Mouse (Mus musculus): ENCODE results near the gene Myo9b. TPM values are rescaled to one million over a fixed set of nuclear protein-coding genes. Genes with fewer than 3 reads are reported as not detected.

Gene Myo9b
- total RNA-seq, 1 experiment, result 36.1 TPM

- Histone ChIP-seq H3K4me1 (ENCODE audit: control insufficient read depth in 2 of 2, insufficient read depth in 2 of 2, low read length in 2 of 2, poor library complexity in 1 of 2) (peaks cover 0 to 2% of the 10 kb centered on the region in 2 experiments; a peak in 1 of 4 replicates), H3K4me3 (ENCODE audit: insufficient read depth in 1 of 2, low read depth in 1 of 2, low read length in 2 of 2, poor library complexity in 1 of 2, severe bottlenecking in 1 of 2) (no peak overlapping the region), H3K9me3 (ENCODE audit: control insufficient read depth, insufficient read depth, low read depth, low read length) (no peaks in the 10 kb centered on the region), H3K27ac (ENCODE audit: insufficient read depth, low read depth, low read length, poor library complexity, severe bottlenecking) (no peak overlapping the region), H3K36me3 (ENCODE audit: control insufficient read depth, insufficient read depth, low read length, poor library complexity, severe bottlenecking) (no peaks in the 10 kb centered on the region; the same call in 1 of the 2 replicates), H3K9ac (ENCODE audit: insufficient read depth, low read depth, low read length, poor library complexity, severe bottlenecking) (no peak overlapping the region)
- in situ Hi-C loops (cut with MboI; ENCODE audit: low sequenced_read_pairs in 2 of 2, unreplicated experiment in 2 of 2), result no loop called here
- DNase-seq (ENCODE audit: low read depth, low spot score), result no peak
- TF ChIP-seq ZC3H11A (IDR thresholded peaks at IDR 0.05; ENCODE audit: borderline replicate concordance, low read depth, low read length), result no peak
These were observed 34.9 kb downstream of the Myo9b start for GRCm38 (mm10) chr8:71307371-71307770.

GRCm38 (mm10) chr8:71307913-71308312, 35.4 kb downstream of the Myo9b start:
- no peak overlapping the region for H3K27ac ChIP-seq (ENCODE audit: insufficient read depth, low read depth, low read length, poor library complexity, severe bottlenecking)
- H3K4me3 ChIP-seq (ENCODE audit: insufficient read depth in 1 of 2, low read depth in 1 of 2, low read length in 2 of 2, poor library complexity in 1 of 2, severe bottlenecking in 1 of 2), result no peak overlapping the region
- in situ Hi-C loops (cut with MboI; ENCODE audit: low sequenced_read_pairs in 2 of 2, unreplicated experiment in 2 of 2), result no loop called here
- peaks cover 0 to 2% of the 10 kb centered on the region in 2 experiments; a peak in 1 of 4 replicates for H3K4me1 ChIP-seq (ENCODE audit: control insufficient read depth in 2 of 2, insufficient read depth in 2 of 2, low read length in 2 of 2, poor library complexity in 1 of 2)
- no peaks in the 10 kb centered on the region for H3K36me3 ChIP-seq (ENCODE audit: control insufficient read depth, insufficient read depth, low read length, poor library complexity, severe bottlenecking)
- H3K9me3 ChIP-seq (ENCODE audit: control insufficient read depth, insufficient read depth, low read depth, low read length), result no peaks in the 10 kb centered on the region
- no peak for DNase-seq (ENCODE audit: low read depth, low spot score)
- TF ChIP-seq HCFC1 (IDR thresholded peaks at IDR 0.05; ENCODE audit: borderline replicate concordance, insufficient read depth, low read length) (no peak), ZC3H11A (IDR thresholded peaks at IDR 0.05; ENCODE audit: borderline replicate concordance, low read depth, low read length) (no peak), ZNF384 (IDR thresholded peaks at IDR 0.05; ENCODE audit: low read depth, low read length) (no peak), MAFK (IDR thresholded peaks at IDR 0.05; ENCODE audit: insufficient read depth, low read depth, low read length) (no peak), CHD2 (IDR thresholded peaks at IDR 0.05; ENCODE audit: low read depth, low read length) (no peak)
- no peak overlapping the region for H3K9ac ChIP-seq (ENCODE audit: insufficient read depth, low read depth, low read length, poor library complexity, severe bottlenecking)

GRCm38 (mm10) chr8:71310446-71310845, 37.9 kb downstream of the Myo9b start:
- Histone ChIP-seq H3K27ac (ENCODE audit: insufficient read depth, low read depth, low read length, poor library complexity, severe bottlenecking) (no peak overlapping the region), H3K4me3 (ENCODE audit: insufficient read depth in 1 of 2, low read depth in 1 of 2, low read length in 2 of 2, poor library complexity in 1 of 2, severe bottlenecking in 1 of 2) (no peak overlapping the region), H3K9me3 (ENCODE audit: control insufficient read depth, insufficient read depth, low read depth, low read length) (no peaks in the 10 kb centered on the region), H3K36me3 (ENCODE audit: control insufficient read depth, insufficient read depth, low read length, poor library complexity, severe bottlenecking) (no peaks in the 10 kb centered on the region), H3K4me1 (ENCODE audit: control insufficient read depth in 2 of 2, insufficient read depth in 2 of 2, low read length in 2 of 2, poor library complexity in 1 of 2) (peaks cover 0 to 2% of the 10 kb centered on the region in 2 experiments; a peak in 1 of 4 replicates), H3K9ac (ENCODE audit: insufficient read depth, low read depth, low read length, poor library complexity, severe bottlenecking) (no peak overlapping the region)
- in situ Hi-C loops (cut with MboI; ENCODE audit: low sequenced_read_pairs in 2 of 2, unreplicated experiment in 2 of 2), result no loop called here
- no peak for DNase-seq (ENCODE audit: low read depth, low spot score)
- TF ChIP-seq ZNF384 (IDR thresholded peaks at IDR 0.05; ENCODE audit: low read depth, low read length), result no peak
- no peak for TF ChIP-seq MAFK (IDR thresholded peaks at IDR 0.05; ENCODE audit: insufficient read depth, low read depth, low read length)
- TF ChIP-seq ZC3H11A (IDR thresholded peaks at IDR 0.05; ENCODE audit: borderline replicate concordance, low read depth, low read length), result no peak

- H3K4me1 ChIP-seq (ENCODE audit: control insufficient read depth in 2 of 2, insufficient read depth in 2 of 2, low read length in 2 of 2, poor library complexity in 1 of 2), result no peaks in the 10 kb centered on the region
- no peak for DNase-seq (ENCODE audit: low read depth, low spot score)
- H3K36me3 ChIP-seq (ENCODE audit: control insufficient read depth, insufficient read depth, low read length, poor library complexity, severe bottlenecking), result no peaks in the 10 kb centered on the region
- no peaks in the 10 kb centered on the region for H3K9me3 ChIP-seq (ENCODE audit: control insufficient read depth, insufficient read depth, low read depth, low read length)
- H3K27ac ChIP-seq (ENCODE audit: insufficient read depth, low read depth, low read length, poor library complexity, severe bottlenecking), result no peak overlapping the region
- H3K9ac ChIP-seq (ENCODE audit: insufficient read depth, low read depth, low read length, poor library complexity, severe bottlenecking), result no peak overlapping the region
- TF ChIP-seq MAFK (IDR thresholded peaks at IDR 0.05; ENCODE audit: insufficient read depth, low read depth, low read length) (no peak), ZNF384 (IDR thresholded peaks at IDR 0.05; ENCODE audit: low read depth, low read length) (no peak), HCFC1 (IDR thresholded peaks at IDR 0.05; ENCODE audit: borderline replicate concordance, insufficient read depth, low read length) (no peak), ZC3H11A (IDR thresholded peaks at IDR 0.05; ENCODE audit: borderline replicate concordance, low read depth, low read length) (no peak), CHD2 (IDR thresholded peaks at IDR 0.05; ENCODE audit: low read depth, low read length) (no peak)
- H3K4me3 ChIP-seq (ENCODE audit: insufficient read depth in 1 of 2, low read depth in 1 of 2, low read length in 2 of 2, poor library complexity in 1 of 2, severe bottlenecking in 1 of 2), result no peak overlapping the region
- in situ Hi-C loops (cut with MboI; ENCODE audit: low sequenced_read_pairs in 2 of 2, unreplicated experiment in 2 of 2), result no loop called here
These were observed 40.2 kb downstream of the Myo9b start for GRCm38 (mm10) chr8:71312700-71313099.

- no peak overlapping the region for H3K9ac ChIP-seq (ENCODE audit: insufficient read depth, low read depth, low read length, poor library complexity, severe bottlenecking)
- no peak for DNase-seq (ENCODE audit: low read depth, low spot score)
- no peak for TF ChIP-seq ZNF384 (IDR thresholded peaks at IDR 0.05; ENCODE audit: low read depth, low read length)
- no peak for TF ChIP-seq HCFC1 (IDR thresholded peaks at IDR 0.05; ENCODE audit: borderline replicate concordance, insufficient read depth, low read length)
- TF ChIP-seq CHD2 (IDR thresholded peaks at IDR 0.05; ENCODE audit: low read depth, low read length), result no peak
- TF ChIP-seq MAFK (IDR thresholded peaks at IDR 0.05; ENCODE audit: insufficient read depth, low read depth, low read length), result no peak
- no peak for TF ChIP-seq ZC3H11A (IDR thresholded peaks at IDR 0.05; ENCODE audit: borderline replicate concordance, low read depth, low read length)
- H3K36me3 ChIP-seq (ENCODE audit: control insufficient read depth, insufficient read depth, low read length, poor library complexity, severe bottlenecking), result no peaks in the 10 kb centered on the region
- H3K4me1 ChIP-seq (ENCODE audit: control insufficient read depth in 2 of 2, insufficient read depth in 2 of 2, low read length in 2 of 2, poor library complexity in 1 of 2), result no peaks in the 10 kb centered on the region
- H3K9me3 ChIP-seq (ENCODE audit: control insufficient read depth, insufficient read depth, low read depth, low read length), result no peaks in the 10 kb centered on the region
- no peak overlapping the region for H3K4me3 ChIP-seq (ENCODE audit: insufficient read depth in 1 of 2, low read depth in 1 of 2, low read length in 2 of 2, poor library complexity in 1 of 2, severe bottlenecking in 1 of 2)
- in situ Hi-C loops (cut with MboI; ENCODE audit: low sequenced_read_pairs in 2 of 2, unreplicated experiment in 2 of 2), result no loop called here
- H3K27ac ChIP-seq (ENCODE audit: insufficient read depth, low read depth, low read length, poor library complexity, severe bottlenecking), result no peak overlapping the region
These were observed 41.4 kb downstream of the Myo9b start for GRCm38 (mm10) chr8:71313951-71314350.
